Mouse (Mus musculus) layer of hippocampus, adult 11-12 months (tissue): ENCODE data around the gene Gcnt7.

ENCODE experiments used
- DNase-seq: peaks from one replicate; pipeline ENCODE4 v3.0.0; 2022; ENCODE audit warnings: low spot score

The Gcnt7 gene

DNA sequence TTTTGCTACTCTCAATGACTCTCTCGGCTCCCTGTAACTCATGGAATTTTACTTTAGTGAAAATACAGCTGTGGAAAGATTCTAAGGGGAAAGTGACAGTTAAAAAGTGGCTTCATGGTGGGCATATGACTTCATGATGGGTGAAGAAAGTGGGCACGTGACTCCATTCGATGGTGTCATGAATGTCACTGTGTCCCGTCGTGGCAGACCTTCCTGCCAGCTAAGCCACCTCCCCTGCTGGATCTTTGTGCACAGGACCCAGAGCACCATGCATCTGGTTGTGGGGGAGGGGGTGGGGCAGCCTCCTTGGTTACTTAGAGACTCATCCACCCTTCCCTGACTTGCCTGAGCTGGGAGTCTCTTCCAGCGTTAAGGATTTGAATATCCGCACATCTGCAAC lies 54.2 kb downstream of the Gcnt7 start:
- DNase-seq, result no peak

DNA sequence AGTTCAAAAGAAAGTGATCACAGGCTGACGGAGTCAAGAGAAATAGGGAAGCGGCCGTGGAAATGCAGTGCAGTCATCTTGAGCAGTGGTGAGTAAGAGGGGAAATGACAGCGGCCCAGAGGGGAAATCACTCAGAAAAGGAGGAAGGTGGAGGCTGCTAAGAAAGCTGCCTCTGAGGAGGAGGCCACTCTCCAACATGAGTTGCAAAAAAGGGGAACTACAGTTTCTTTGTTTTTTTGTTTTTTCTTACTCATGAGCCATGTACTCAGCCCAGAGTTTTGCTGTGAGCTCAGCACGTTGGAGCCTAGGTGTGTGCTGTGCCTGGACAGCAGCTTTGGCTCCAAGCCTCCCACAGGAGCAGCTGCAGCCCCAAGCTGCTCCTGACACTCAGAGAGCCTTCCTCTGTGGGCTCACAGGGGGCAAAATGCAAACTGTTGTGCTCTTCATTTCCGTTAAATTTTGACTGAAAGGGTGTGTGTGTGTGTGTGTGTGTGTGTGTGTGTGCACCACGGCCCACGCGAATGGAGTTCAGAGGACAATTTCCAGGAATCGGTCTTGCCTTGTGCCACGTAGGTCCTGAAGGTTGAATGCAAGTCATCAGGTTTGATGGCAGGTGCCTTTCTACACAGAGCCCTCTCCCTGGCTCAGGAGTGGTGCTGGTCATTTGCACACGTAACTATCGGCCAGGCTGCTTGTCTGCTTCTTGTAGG lies 57.1 kb downstream of the Gcnt7 start:
- DNase-seq, result peak; percentile 30
